Mouse (Mus musculus): ENCODE results near the gene Lmod3. TPM values are rescaled to one million over a fixed set of nuclear protein-coding genes. Genes with fewer than 3 reads are reported as not detected.
"Not testable (repeated sequence)": the region's sequence is repeated elsewhere in the genome, so short reads cannot be mapped to it uniquely, and the experiment has no call there.

Lmod3 gene
- total RNA-seq, 2 experiments from 2014 or later: 3.1 to 17.1 TPM

DNA sequence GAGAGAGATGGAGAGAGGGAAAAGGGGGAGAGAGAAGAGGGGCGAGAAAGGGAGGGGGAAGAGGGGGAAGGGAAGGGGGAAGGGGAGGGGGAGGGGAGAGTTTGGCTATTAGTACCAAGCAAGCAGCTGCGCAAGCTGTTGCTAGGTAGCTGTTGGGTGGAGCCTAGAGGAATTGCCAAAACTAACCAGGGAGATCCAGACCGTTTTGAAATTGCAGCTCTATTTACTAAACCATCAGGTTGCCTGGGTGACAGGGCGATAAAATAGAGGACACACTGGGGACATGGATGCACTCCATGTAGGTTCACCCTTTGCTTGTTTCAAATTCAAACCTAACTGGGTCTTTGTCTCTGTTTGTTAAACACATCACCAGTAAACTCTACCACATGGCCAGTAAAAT, 23.8 kb upstream of the Lmod3 start:
- peak; percentile 53 for DNase-seq

DNA sequence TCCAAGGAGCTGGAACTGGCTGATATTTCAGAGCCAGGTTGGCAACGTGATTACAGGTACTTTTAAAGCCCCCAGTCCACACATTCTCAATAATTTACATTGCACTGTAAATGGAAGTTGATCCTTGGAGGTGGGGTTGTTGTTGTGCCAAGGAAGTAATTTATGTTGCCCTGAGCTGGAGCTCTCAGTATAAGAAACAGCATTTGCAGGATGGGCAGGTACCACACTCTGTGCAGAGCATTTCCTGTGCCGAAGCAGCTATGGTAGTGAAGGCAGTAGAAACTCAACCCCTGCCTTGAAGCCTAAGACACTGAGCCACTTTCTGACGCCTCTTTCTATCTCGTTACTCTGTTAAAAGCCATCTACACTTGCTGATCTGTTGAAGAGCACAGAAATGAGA, 23.2 kb upstream of the Lmod3 start:
- DNase-seq: no peak

DNA sequence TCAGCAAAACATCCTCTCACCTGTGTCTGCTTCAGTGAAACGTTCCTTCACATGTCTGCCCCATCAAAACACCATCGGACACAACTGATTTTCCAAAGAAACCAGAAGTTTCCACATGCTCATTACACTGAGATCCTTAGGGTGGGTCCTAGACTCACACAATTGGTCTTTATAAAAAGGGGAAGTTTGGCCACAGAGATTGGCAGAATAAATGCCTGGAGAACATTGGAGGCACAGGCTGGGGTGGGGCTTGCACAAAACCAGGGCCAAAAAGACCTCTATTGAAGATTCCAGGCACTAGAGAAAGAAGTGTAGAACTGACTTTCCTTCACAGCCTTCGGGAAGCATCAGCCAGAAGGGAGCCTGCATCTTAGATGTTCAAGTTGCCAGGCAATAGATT, 21.2 kb upstream of the Lmod3 start:
- no peak for DNase-seq

DNA sequence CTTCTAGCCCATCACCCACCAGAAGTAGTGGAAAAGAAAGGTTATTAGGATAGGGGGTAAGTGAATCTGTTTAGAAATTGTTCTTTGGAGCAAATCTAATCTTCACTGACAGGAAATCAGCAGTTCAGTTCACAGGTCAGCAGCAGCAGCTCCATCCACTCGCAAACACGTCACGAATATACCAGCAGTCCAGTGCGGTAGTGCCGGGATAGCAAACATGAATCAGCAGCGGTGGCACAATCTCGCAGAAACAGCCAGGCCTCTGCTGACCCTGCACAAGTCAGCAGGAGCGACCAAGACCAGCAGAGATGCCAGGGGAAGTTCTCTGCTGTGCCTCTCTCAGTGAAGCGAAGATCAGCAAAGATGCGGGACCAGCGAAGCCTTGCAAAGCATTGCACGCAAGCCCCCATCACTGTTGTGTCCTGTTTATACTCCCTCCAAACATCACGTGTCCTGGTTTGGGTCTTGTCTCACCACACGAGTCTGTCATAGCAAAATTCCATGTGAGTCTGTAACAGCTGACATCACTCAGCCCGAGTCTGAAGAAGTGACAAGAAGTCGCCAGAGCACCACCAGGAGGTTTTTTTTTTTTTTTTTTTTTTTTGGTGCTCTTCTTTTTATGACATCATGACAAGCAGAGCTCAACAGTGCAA, 20.6 kb upstream of the Lmod3 start:
- DNase-seq: no peak

DNA sequence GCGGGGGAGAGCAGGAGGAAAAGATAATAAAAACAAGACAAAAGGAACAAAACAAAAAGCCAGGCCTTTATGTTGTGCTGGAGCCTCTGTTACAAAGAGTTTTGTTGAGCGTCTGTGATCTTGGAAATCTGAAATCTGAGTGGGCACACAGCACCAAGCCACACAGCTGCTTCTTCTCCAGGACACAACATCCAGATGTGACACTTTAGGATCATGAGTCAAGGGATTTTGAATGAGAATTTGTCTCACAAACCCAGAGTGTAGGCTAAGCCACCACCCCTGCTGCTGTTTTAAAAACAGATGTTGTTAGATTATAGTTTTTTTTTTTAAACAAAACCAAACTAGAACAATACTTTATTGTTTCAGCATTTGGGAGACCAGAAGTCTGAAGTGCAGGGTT, 19.8 kb upstream of the Lmod3 start:
- no peak for DNase-seq

DNA sequence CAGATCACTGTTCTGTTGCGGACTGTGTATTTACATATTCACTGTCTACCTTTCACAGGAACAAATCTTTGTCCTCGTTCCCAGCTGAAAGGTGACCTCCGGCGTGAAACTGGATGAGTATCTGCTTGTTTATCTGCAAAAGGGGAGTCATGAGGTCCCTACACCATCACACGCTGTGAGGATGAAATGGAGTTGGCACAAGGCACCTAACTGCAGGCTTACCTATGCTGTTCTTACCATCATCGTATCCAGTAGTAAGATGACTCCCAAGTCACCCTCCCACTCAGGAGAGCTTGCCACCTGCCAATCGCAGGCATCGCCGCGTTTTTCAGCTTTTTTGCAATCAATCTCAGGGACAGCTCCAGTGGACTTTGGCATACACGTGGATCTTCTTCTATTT, 17.0 kb upstream of the Lmod3 start:
- no peak for DNase-seq

DNA sequence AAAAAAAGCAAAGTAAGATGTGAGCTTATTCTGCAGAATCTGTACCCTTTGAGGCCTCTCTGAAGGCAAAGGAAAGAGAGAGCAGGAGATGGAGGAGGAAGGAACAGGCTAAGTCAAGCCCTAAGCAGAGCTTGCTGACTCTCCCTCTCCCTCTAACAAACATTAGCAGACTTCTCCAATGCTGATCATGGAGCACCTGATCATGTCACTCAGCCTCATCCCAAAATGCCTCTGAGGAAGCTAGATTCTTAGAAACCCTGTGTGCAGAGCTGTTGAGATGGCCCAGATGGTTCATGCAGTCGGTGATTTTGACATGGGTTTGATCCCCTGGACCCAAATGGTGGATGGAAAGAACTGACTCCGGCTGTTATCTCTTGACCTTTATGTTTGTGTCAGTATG, 14.6 kb upstream of the Lmod3 start:
- no peak for DNase-seq

DNA sequence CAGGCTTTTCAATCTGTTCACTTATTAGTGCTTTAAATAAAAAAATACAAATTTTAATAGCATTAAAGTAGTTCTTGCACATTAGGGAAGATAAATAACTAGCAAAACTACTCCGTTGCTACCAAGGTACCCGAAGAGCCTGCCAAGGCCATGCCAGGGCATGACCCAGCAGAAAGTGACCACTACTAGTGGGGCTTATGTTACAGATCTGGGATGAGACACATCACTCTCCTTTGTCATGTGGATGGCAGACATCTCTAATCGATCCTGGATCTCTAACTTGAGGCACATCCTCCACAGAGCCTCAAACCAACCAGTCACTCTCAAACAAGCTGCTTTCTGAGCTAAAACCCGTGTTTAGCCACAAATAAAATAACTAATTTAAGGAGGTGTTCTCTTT, 14.1 kb upstream of the Lmod3 start:
- no peak for DNase-seq

DNA sequence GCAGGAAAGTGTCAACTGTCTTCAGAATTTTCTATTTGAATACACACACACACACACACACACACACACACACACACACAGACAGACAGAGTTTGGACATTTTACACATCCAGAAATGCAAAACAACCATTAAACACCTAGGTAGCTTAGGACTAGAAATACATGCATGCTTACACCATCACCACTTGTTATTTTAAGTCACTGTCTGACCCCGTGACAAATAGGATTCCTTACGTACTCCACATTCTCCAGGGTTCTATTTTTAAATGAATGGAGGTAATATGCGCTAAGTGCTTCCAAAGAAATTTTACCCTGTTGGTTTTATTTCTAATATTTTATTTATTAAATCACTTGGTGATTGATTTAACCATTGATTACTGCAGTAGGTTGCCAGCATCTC, 13.1 kb upstream of the Lmod3 start:
- DNase-seq: no peak

DNA sequence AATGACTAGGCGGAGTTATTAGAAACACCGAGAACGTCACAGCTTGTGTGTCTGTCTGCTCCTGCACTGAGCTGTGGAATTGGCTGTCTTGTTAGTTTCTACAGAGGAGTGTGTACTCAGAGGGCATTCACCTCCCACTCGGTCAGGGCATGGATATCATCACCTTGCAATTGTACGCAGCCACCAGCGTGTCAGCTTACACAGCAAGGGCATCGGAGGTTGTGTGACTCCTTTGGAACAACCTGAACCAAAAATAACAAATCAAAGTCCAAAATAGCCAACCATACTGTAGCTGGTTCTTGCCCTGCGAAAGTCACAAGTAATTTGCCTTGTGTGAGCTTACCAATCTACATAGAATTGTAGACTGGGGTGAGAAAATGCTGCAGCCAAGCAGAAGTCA, 12.7 kb upstream of the Lmod3 start:
- no peak for DNase-seq

DNA sequence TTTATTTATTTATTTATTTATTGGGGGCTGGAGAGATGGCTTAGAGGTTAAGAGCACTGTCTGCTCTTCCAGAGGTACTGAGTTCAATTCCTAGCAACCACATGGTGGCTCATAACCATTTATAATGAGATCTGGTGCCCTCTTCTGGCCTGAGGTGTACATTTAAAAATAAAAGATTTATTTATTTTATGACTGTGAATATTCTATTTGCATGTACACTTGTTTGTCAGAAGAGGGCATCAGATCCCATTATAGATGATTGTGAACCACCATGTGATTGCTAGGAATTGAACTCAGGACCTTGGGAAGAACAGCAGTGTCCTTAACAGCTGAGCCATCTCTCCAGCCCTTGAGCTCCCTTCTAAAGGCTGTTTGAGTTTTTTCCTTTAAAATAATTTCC, 11.2 kb upstream of the Lmod3 start:
- not testable (repeated sequence) for DNase-seq

DNA sequence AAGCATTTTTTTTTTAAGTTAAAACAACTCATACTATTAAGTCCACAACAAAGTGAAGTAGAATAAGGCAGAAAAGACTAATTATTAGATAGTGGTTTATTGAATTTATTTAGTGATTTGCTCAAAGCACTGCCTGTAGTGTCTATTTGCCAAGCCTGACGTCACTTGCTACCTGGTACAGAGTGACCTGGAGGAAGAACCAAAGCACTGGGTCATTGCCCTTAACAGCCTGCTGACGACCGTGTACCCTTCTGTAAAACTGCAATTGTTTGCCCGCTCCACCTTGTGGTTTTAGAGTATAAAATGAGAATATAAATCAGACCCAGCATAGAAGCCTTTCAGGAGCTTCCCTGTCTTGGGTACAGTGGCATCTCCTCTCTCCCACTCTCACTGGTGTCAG, 9.7 kb upstream of the Lmod3 start:
- no peak for DNase-seq

DNA sequence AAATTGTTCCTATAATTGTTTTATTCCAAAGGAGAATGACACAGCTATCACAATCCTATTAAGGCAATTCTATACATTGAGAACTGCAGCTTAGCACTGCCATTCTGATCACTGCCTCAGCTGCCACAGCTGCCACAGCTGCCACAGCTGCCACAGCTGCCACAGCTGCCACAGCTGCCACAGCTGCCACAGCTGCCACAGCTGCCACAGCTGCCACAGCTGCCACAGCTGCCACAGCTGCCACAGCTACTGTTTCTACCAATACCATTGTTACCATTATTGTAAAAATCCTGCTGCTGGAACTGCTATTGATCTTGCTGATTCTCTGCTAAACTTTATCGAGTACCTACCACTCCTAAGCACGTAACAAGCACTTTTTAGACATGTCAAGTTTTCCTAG, 7.4 kb upstream of the Lmod3 start:
- not testable (repeated sequence) for DNase-seq

DNA sequence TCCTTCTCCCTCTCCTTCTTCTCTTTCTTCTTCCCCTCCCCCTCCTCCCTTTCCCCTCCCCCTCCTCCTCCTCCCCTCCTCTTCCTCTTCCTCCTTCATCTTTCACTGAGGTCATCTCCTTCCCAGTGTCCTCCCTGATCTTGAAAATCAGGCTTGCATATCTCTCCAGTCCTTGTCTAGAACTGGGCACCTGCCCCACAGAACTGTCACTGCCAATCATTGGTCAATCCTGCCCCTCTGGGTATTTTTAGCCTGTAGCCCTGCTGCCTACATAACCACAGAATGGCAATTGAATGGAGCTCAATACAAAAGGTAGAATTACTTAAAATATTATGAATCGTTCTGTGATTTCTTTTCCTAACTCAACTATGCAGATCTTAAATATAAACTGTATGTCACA, 5.9 kb upstream of the Lmod3 start:
- peak; percentile 57 for DNase-seq

DNA sequence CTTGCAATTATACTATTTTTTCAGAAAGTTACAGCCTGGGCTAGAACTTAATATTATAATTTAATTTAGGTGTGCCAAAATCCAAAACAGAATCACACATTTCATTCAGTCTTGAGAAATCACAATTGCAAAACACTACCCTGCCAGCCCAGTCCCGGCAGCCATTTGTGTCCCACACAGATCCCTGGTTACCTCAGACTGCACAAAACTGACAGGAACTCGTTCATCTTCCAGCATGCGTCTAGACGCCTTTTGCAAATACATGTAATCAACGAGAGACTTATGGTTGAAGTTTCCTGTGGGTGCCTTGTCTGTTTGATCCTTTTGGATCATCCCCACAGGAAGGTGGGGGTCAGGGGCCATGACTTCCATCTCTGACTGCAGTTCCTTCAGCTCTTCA, 473 bp downstream of the Lmod3 start:
- peak; percentile 19 for DNase-seq

DNA sequence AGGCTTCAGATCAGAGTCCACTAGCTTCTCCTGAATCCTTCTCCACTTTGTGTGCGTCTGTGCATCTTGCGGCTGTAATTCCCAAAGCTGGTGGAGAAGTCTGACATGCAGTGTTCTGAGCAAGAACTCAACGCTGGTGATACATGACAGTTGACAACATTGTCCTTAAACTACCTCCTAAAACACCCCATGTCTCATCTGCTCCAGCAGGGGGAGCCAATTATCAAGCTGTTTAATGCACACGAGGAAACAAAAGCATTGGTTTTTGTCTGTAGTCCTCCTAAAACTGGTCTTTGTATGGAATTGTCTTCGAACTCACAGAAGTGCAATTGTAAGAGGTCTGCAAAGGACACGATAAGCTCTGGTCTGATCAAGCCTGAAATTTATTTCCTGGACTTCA, 1.6 kb downstream of the Lmod3 start:
- DNase-seq: peak; percentile 76

DNA sequence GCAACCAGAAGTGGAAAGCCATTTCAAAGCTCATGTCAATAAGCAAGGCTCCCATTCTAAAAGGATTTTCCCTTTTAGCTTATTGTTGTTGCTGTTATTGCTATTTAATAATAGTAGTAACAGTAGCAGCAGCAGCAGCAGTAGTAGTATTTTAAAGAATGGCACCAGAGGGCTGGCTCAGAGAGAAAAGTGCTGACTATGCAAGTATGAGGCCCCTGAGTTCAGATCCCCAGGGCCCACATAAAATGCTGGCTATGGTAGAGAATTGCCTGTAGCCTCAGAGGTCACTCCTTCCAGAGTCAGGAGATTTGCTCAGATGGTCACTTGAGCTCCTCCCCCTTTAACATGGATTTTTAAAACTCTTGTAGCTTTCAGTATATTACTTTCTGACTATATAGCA, 7.4 kb downstream of the Lmod3 start:
- no peak for DNase-seq

DNA sequence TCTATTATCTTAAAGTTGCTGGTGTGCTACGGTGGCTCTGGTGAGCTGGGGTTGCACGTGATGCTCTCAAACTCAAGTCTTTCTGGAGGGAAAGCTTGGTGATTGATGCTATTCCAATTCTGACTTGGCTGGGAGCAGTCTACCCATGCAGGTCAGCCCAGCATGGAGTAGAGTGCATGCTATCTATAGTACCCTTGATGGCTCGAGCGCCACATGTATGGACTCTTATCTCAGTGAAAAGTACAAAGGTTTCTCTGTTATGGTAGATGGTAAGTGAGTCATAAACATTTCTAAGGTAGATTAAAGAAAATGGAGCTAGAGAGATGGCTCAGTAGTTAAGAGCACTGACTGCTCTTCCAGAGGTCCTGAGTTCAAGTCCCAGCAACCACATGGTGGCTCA, 10.0 kb downstream of the Lmod3 start:
- no peak for DNase-seq

DNA sequence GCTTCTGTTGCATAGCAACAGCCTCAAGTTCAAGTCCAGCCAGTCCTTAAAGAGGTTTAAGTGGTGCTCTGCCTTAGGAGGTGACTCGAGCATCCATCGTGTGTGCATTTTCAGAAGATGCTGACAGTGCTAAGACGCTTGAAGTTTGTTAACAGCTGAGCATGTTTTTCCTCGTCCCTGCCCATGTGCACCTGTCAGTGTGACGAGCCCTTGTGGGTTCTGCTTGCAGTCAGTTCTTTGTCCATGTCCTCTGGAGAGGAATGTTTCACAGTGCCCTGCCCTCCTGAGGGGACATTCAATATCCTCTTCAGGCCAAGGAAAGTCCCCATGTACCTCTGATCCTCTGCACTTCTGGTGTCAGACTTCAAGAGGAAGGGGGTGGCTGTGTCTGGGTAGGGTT, 12.5 kb downstream of the Lmod3 start:
- no peak for DNase-seq

DNA sequence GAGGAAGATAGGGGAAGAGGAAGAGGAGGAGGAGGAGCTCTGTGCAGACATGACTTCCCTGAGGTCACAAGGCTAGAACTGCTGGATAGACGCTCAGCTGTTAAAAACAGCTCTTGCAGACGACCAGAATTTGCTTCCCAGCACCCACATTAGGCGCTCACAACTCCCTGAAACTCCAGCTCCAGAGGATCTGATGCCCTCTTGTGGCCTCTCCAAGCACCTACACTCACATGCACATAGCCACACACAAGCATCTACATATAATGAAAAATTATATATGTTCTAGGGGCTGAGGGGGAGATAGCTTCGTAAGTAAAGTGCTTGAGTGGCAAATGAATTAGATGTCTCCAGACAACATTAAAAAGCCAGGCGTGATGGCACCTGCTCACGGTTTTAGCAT, 13.2 kb downstream of the Lmod3 start:
- DNase-seq: no peak

DNA sequence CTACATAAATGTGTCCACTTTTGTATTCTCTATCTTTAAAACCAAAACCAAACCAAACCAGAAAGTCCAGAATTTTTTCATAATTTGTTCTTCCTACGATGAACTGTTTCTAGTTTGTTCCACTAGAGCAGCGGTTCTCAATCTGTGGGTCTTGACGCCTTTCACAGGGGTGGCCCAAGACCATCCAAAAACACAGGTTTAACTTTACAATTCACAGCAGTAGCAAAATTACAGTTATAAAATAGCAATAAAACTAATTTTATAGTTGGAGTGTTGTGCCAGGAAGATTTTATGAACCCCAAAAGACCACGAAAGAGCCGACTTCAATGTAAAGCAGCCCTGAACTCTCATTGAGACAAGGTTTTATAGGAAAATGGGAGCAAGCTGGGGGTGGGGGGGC, 16.5 kb downstream of the Lmod3 start:
- no peak for DNase-seq

DNA sequence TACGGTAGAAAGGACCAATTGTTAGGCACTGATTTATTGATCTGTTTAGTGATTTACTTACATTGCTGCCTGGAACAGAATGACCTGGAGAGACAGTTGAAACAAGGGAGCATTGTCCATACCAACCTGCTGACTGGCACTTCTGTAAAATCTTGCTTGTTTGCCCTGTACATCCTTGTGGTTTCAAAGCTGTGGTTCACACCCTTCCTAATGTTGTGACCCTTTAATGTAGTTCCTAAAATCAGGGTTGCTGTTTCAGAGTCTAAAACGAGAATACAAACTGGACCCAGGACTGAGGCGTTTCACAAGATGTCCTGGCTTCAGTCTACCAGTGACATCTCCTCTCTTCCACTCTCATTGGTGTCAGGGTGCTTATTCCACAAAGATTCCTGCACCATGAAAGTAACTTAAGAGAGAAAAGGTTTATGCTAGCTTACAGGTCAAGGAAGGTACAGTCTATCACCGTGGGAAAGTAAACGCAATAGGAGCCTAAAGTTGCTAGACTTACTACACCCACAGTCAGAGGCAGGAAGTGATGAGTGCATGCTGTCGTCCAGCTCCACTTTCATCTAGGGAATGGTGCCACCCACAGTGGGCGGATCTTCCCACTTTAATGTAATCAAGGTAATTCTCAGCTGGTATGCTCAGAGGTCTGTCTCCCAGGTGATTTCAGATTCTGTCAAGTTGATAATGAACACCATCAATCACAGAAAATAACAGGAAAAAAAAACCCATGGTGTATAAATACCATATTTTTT, 17.5 kb downstream of the Lmod3 start:
- DNase-seq: no peak

DNA sequence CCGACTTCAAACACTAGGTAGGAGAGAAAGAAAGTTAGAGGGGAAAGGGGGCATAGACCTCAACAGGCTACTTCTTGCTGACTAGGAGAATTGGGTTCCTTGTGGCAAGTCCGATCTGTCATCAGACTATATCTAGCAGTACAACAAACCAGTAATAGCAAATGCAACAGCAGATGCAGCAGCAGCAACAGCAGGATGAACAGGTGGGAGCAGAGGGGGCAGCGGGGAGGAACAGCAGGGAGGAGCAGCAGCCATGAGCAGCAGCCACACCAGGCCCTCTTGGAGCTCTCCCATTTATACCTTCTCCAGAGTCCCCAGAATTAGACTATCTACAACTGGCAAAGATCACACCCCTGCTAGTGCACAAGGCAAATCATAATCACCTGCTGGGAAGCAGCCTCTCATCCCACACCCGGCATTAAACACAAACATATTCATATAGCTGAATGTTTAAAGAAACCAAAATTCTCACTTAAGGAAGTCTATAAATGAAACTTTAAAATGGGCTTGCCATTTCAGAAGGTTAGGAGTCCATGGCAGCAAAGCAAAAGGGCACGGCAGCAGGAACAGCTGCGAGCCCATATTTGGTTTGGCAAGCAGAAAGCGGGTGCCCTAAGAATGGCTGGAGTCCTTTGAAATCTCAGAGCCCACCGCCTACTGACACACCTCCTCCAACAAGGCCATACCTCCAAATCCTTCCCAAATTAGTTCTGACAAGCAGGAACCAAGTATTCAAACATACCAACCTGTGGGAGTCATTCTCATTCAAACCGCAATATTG, 25.3 kb downstream of the Lmod3 start:
- DNase-seq: no peak

DNA sequence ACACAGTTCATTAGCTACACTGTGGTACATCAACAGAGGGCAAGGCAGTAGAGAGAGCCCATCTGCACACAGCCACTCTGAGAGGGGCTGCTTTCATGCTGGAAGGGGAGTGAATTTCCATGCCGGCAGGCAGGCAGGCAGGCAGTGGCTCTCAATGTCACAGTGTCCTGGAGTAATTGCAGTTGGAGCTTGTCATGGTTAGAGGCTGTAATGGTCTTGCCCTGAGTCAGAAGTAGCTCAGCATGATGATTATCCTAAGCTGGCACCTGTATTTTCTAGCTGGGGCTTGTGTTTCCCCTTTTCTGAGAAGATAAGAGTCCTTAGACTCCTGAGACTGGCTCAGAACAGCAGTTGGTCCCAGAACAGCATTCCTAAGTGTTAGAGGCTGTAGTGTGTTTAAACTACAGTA, 26.5 kb downstream of the Lmod3 start:
- no peak for DNase-seq
